Mouse (Mus musculus) limb, embryonic 13.5 days (tissue): ENCODE data around the gene Maats1. TPM values are rescaled to one million over a fixed set of nuclear protein-coding genes. Genes with fewer than 3 reads are reported as not detected.

ENCODE experiments used
- ATAC-seq: fragments of 200-750 bp; cut with Nextera tagmentation; 2 replicates; pipeline ENCODE4 v1.8.0; 2017; ENCODE audit warnings: low read depth, moderate number of reproducible peaks, moderate TSS enrichment; ENCODE audit not compliant: low FRiP score
- H3K27ac ChIP-seq: fragments of 300-500 bp; sonication (generic); 2 replicates; pipeline ENCODE4 v1.5.1; 2015; ENCODE audit warnings: inconsistent platforms, mild to moderate bottlenecking, moderate library complexity
- H3K27me3 ChIP-seq: fragments of 300-500 bp; sonication (generic); 2 replicates; pipeline ENCODE4 v1.6.1; 2015; ENCODE audit warnings: mild to moderate bottlenecking, inconsistent platforms
- H3K36me3 ChIP-seq: fragments of 300-500 bp; sonication (generic); 2 replicates; pipeline ENCODE4 v1.6.1; 2015; ENCODE audit warnings: inconsistent platforms, mild to moderate bottlenecking, moderate library complexity
- H3K4me1 ChIP-seq: fragments of 300-500 bp; sonication (generic); 2 replicates; pipeline ENCODE4 v1.6.1; 2015; ENCODE audit warnings: inconsistent platforms
- H3K4me2 ChIP-seq: fragments of 300-500 bp; sonication (generic); replicated peaks from 2 replicates; pipeline ENCODE4 v1.6.1; 2015; ENCODE audit warnings: inconsistent platforms, mild to moderate bottlenecking, moderate library complexity
- H3K4me3 ChIP-seq: fragments of 300-500 bp; sonication (generic); 2 replicates; pipeline ENCODE4 v1.5.1; 2015; ENCODE audit warnings: moderate library complexity, mild to moderate bottlenecking, inconsistent platforms
- H3K9ac ChIP-seq: fragments of 300-500 bp; sonication (generic); 2 replicates; pipeline ENCODE4 v1.6.1; 2015; ENCODE audit warnings: mild to moderate bottlenecking, inconsistent platforms
- H3K9me3 ChIP-seq: fragments of 300-500 bp; sonication (generic); 2 replicates; pipeline ENCODE4 v1.6.1; 2016; ENCODE audit warnings: inconsistent platforms
- WGBS: fragments of 180-500 bp; shearing (Covaris S2); methylation state at CpG from one replicate; pipeline ENCODE4 v1.1.7; 2015; 5-methylcytosine and 5-hydroxymethylcytosine counted together
- polyA plus RNA-seq: library from polyadenylated mRNA; unstranded; fragments of >200 nt; fragmentation: Nextera tagmentation; extraction: Ambion mirVana; gene quantifications from 2 replicates; pipeline ENCODE4 v1.2.1, GENCODE M21; 2015

Maats1 gene
- polyA plus RNA-seq, 1 experiment from 2014 or later = 0.10 TPM

GRCm38 (mm10) chr16:38369431-38369830 is 27.5 kb upstream of the Maats1 start:
- WGBS = 89% methylated on average over 8 of the region's 8 CpGs
- H3K36me3 ChIP-seq = no peaks in the 10 kb centered on the region
- H3K4me3 ChIP-seq = no peak overlapping the region
- H3K9me3 ChIP-seq = no peaks in the 10 kb centered on the region
- ATAC-seq = no peak
- H3K4me2 ChIP-seq = no peak overlapping the region
- no peaks in the 10 kb centered on the region for H3K27me3 ChIP-seq
- H3K4me1 ChIP-seq = peaks cover 10% of the 10 kb centered on the region; the same call in 1 of the 2 replicates
- no peak overlapping the region for H3K9ac ChIP-seq
- no peak overlapping the region for H3K27ac ChIP-seq

- H3K4me3 ChIP-seq = no peak overlapping the region
- no peaks in the 10 kb centered on the region for H3K27me3 ChIP-seq
- peaks cover 10% of the 10 kb centered on the region; the same call in 1 of the 2 replicates for H3K4me1 ChIP-seq
- no peak overlapping the region for H3K9ac ChIP-seq
- no peak overlapping the region for H3K27ac ChIP-seq
- no peak for ATAC-seq
- H3K36me3 ChIP-seq = no peaks in the 10 kb centered on the region
- H3K9me3 ChIP-seq = no peaks in the 10 kb centered on the region
- no peak overlapping the region for H3K4me2 ChIP-seq
- 70% methylated on average over 7 of the region's 7 CpGs for WGBS
These were observed 27.1 kb upstream of the Maats1 start for GRCm38 (mm10) chr16:38369000-38369399.

- Histone ChIP-seq H3K9me3 (no peaks in the 10 kb centered on the region), H3K27me3 (no peaks in the 10 kb centered on the region), H3K4me3 (no peak overlapping the region), H3K36me3 (no peaks in the 10 kb centered on the region), H3K27ac (no peak overlapping the region), H3K9ac (no peak overlapping the region), H3K4me2 (peak overlapping the region; percentile 30; the same call in 1 of the 2 replicates), H3K4me1 (peaks cover 10% of the 10 kb centered on the region; the same call in 1 of the 2 replicates)
- 28% methylated on average over 10 of the region's 10 CpGs for WGBS
- ATAC-seq = peak; percentile 52
These were observed 26.4 kb upstream of the Maats1 start for GRCm38 (mm10) chr16:38368336-38368735.

- WGBS = 84% methylated on average over 4 of the region's 4 CpGs
- H3K4me3 ChIP-seq = no peak overlapping the region
- peaks cover 18% of the 10 kb centered on the region for H3K4me1 ChIP-seq
- ATAC-seq = no peak
- H3K27ac ChIP-seq = no peak overlapping the region
- H3K9me3 ChIP-seq = no peaks in the 10 kb centered on the region
- H3K9ac ChIP-seq = no peak overlapping the region
- no peaks in the 10 kb centered on the region for H3K27me3 ChIP-seq
- H3K4me2 ChIP-seq = no peak overlapping the region
- H3K36me3 ChIP-seq = no peaks in the 10 kb centered on the region
These were observed 24.3 kb upstream of the Maats1 start for GRCm38 (mm10) chr16:38366231-38366630.

- H3K9ac ChIP-seq = no peak overlapping the region
- 76% methylated on average over 10 of the region's 10 CpGs for WGBS
- no peaks in the 10 kb centered on the region for H3K36me3 ChIP-seq
- no peaks in the 10 kb centered on the region for H3K27me3 ChIP-seq
- peaks cover 18% of the 10 kb centered on the region for H3K4me1 ChIP-seq
- H3K27ac ChIP-seq = no peak overlapping the region
- no peaks in the 10 kb centered on the region for H3K9me3 ChIP-seq
- no peak for ATAC-seq
- H3K4me3 ChIP-seq = no peak overlapping the region
- no peak overlapping the region for H3K4me2 ChIP-seq
These were observed 23.4 kb upstream of the Maats1 start for GRCm38 (mm10) chr16:38365390-38365789.

GRCm38 (mm10) chr16:38363657-38364056 is 21.7 kb upstream of the Maats1 start:
- Histone ChIP-seq H3K9ac (no peak overlapping the region), H3K27me3 (no peaks in the 10 kb centered on the region), H3K4me2 (no peak overlapping the region), H3K4me3 (no peak overlapping the region), H3K36me3 (no peaks in the 10 kb centered on the region), H3K4me1 (peaks cover 12% of the 10 kb centered on the region), H3K9me3 (no peaks in the 10 kb centered on the region), H3K27ac (no peak overlapping the region)
- no peak for ATAC-seq
- 86% methylated on average over 7 of the region's 7 CpGs for WGBS

- WGBS = 80% methylated on average over 3 of the region's 3 CpGs
- Histone ChIP-seq H3K4me2 (no peak overlapping the region; the same call in 1 of the 2 replicates), H3K4me3 (no peak overlapping the region), H3K9ac (no peak overlapping the region), H3K4me1 (peaks cover 8% of the 10 kb centered on the region; the same call in 1 of the 2 replicates), H3K27ac (no peak overlapping the region), H3K36me3 (no peaks in the 10 kb centered on the region), H3K9me3 (no peaks in the 10 kb centered on the region), H3K27me3 (no peaks in the 10 kb centered on the region)
- ATAC-seq = no peak
These were observed 21.3 kb upstream of the Maats1 start for GRCm38 (mm10) chr16:38363256-38363595.

- no peak for ATAC-seq
- Histone ChIP-seq H3K9me3 (no peaks in the 10 kb centered on the region), H3K27ac (no peak overlapping the region), H3K36me3 (no peaks in the 10 kb centered on the region), H3K4me1 (peaks cover 8% of the 10 kb centered on the region; the same call in 1 of the 2 replicates), H3K27me3 (no peaks in the 10 kb centered on the region), H3K9ac (no peak overlapping the region; the same call in 1 of the 2 replicates), H3K4me2 (no peak overlapping the region; the same call in 1 of the 2 replicates), H3K4me3 (no peak overlapping the region)
- WGBS = 80% methylated on average over 20 of the region's 20 CpGs
These were observed 20.7 kb upstream of the Maats1 start for GRCm38 (mm10) chr16:38362493-38363255.

- Histone ChIP-seq H3K9me3 (no peaks in the 10 kb centered on the region), H3K27ac (no peak within 1 kb of the TSS), H3K27me3 (no peaks in the 10 kb centered on the region), H3K9ac (no peak within 1 kb of the TSS; the same call in 1 of the 2 replicates), H3K4me3 (no peak within 1 kb of the TSS), H3K36me3 (no peaks in the 10 kb centered on the region), H3K4me2 (no peak within 1 kb of the TSS; the same call in 1 of the 2 replicates), H3K4me1 (peaks cover 8% of the 10 kb centered on the region; the same call in 1 of the 2 replicates)
- no peak for ATAC-seq
- 24% methylated on average over 10 of the region's 10 CpGs for WGBS
These were observed 20.0 kb upstream of the Maats1 start, which contains the start of gene Popdc2 for GRCm38 (mm10) chr16:38361933-38362332. TSS of gene Popdc2 (plus strand) at chr16:38362209.

- H3K9me3 ChIP-seq = no peaks in the 10 kb centered on the region
- H3K36me3 ChIP-seq = no peaks in the 10 kb centered on the region
- no peak overlapping the region for H3K4me2 ChIP-seq
- H3K9ac ChIP-seq = no peak overlapping the region
- 33% methylated on average over 2 of the region's 2 CpGs for WGBS
- peaks cover 8% of the 10 kb centered on the region; the same call in 1 of the 2 replicates for H3K4me1 ChIP-seq
- H3K4me3 ChIP-seq = no peak overlapping the region
- 0 out of 2 replicates have a peak, but pooled peaks have one; percentile 59 for ATAC-seq
- no peaks in the 10 kb centered on the region for H3K27me3 ChIP-seq
- no peak overlapping the region for H3K27ac ChIP-seq
These were observed 18.4 kb upstream of the Maats1 start for GRCm38 (mm10) chr16:38360317-38360716.

GRCm38 (mm10) chr16:38359857-38360256 is 17.9 kb upstream of the Maats1 start:
- ATAC-seq = no peak

GRCm38 (mm10) chr16:38359241-38359640 is 17.3 kb upstream of the Maats1 start:
- peaks cover 4% of the 10 kb centered on the region; the same call in 1 of the 2 replicates for H3K36me3 ChIP-seq
- no peaks in the 10 kb centered on the region for H3K27me3 ChIP-seq
- no peak overlapping the region for H3K9ac ChIP-seq
- ATAC-seq = no peak
- no peak overlapping the region for H3K4me3 ChIP-seq
- H3K9me3 ChIP-seq = no peaks in the 10 kb centered on the region
- H3K4me1 ChIP-seq = peaks cover 8% of the 10 kb centered on the region; the same call in 1 of the 2 replicates
- H3K27ac ChIP-seq = no peak overlapping the region
- no peak overlapping the region for H3K4me2 ChIP-seq
- 90% methylated on average over 2 of the region's 2 CpGs for WGBS

More at GRCm38 (mm10) chr16:38359857-38360256, 17.9 kb upstream of the Maats1 start:
- Histone ChIP-seq H3K27me3 (no peaks in the 10 kb centered on the region), H3K4me3 (no peak overlapping the region), H3K9me3 (no peaks in the 10 kb centered on the region), H3K27ac (no peak overlapping the region), H3K4me1 (peaks cover 8% of the 10 kb centered on the region; the same call in 1 of the 2 replicates), H3K4me2 (no peak overlapping the region), H3K9ac (no peak overlapping the region), H3K36me3 (no peaks in the 10 kb centered on the region; the same call in 1 of the 2 replicates)
- 69% methylated on average over 3 of the region's 3 CpGs for WGBS
